Comparison of ENCODE assay signal across 28 mouse cellular contexts in genomic region chr8:83426949-83427348, GRCm38 (mm10). TPM values are rescaled to one million over a fixed set of nuclear protein-coding genes. Genes with fewer than 3 reads are reported as not detected.
A peak's percentile ranks its signal among the peaks of the same experiment; 100 is the strongest.
DNase-seq lines count a peak whose midpoint lies in the region; ATAC-seq and TF ChIP-seq lines count a peak whose summit lies in the region.
"Had no signal": no experiment of that assay in that cellular context is flagged by ENCODE, and none has a peak within 500 bp of the region (broad histone marks: within the 10 kb centered on the region; RNA-seq: fewer than 3 reads in every experiment).

No protein-coding gene starts in this region.

- no peak overlapping the region for H3K27ac ChIP-seq in heart, postnatal 0 days (ENCODE audit: low read depth)
- H3K27ac ChIP-seq in liver, embryonic 14.5 days: peak overlapping the region; percentile 63
- H3K27ac ChIP-seq: embryonic facial prominence, embryonic 10.5 days; heart, adult 2 months; heart, embryonic 13.5 days; hindbrain, embryonic 13.5 days; kidney, postnatal 0 days; limb, embryonic 13.5 days; macrophage; midbrain, embryonic 10.5 days; neural tube, embryonic 13.5 days; stomach, embryonic 15.5 days had no signal

- no peak for TF ChIP-seq CTCF in heart, postnatal 0 days (IDR thresholded peaks at IDR 0.05; ENCODE audit: low read depth)
- TF ChIP-seq CTCF in liver, embryonic 14.5 days (IDR thresholded peaks at IDR 0.05; ENCODE audit: low read depth): no peak

- no peak for DNase-seq in heart, postnatal 0 days (ENCODE audit: low spot score)
- DNase-seq in heart, postnatal 10 days: no peak
- DNase-seq in ES-CJ7 (ENCODE audit: low read depth, low spot score): peak; percentile 42
- DNase-seq in liver, embryonic 14.5 days (ENCODE audit: low read depth in 3 of 3, low spot score in 3 of 3): no peak
- peak; percentile 9 for DNase-seq in lung, postnatal 25 days (ENCODE audit: low spot score)
- DNase-seq in spleen, adult 12 weeks (ENCODE audit: low spot score): no peak
- DNase-seq in cerebellum, adult 8-10 months: no peak
- DNase-seq: adrenal gland, adult 2 months; cerebellum, adult 11 months; cerebellum, postnatal 10 days; forebrain, postnatal 0 days; gastrocnemius, postnatal 14 days; heart, adult 2 months; heart, postnatal 36 days; layer of hippocampus, postnatal 36 days; thymus, adult 2 months; thymus, postnatal 4 days had no signal

- 23% methylated on average over 7 of the region's 7 CpGs for WGBS in heart, postnatal 0 days
- 20% methylated on average over 7 of the region's 7 CpGs for WGBS in liver, embryonic 14.5 days (ENCODE audit: insufficient replicate concordance)

- no peak overlapping the region for H3K4me3 ChIP-seq in heart, postnatal 0 days (ENCODE audit: low read depth, low read length)
- H3K4me3 ChIP-seq in liver, embryonic 14.5 days (ENCODE audit: insufficient read depth in 1 of 2, low read depth in 2 of 2, low read length in 2 of 2): no peak overlapping the region
- H3K4me3 ChIP-seq: embryonic facial prominence, embryonic 10.5 days; heart, adult 2 months; heart, embryonic 13.5 days; hindbrain, embryonic 13.5 days; limb, embryonic 13.5 days; midbrain, embryonic 10.5 days; myocyte; neural tube, embryonic 13.5 days; stomach, embryonic 15.5 days had no signal

- 0 out of 2 replicates have a peak, but pooled peaks have one; percentile 17 for ATAC-seq in heart, postnatal 0 days (ENCODE audit: insufficient read depth, low read depth)
- no peak for ATAC-seq in liver, embryonic 14.5 days (ENCODE audit: insufficient read depth)
- ATAC-seq: forebrain, postnatal 0 days; midbrain, embryonic 16.5 days had no signal

- H3K36me3 ChIP-seq in heart, postnatal 0 days (replicated peaks; ENCODE audit: control insufficient read depth, insufficient read depth, low read length): no peaks in the 10 kb centered on the region
- no peaks in the 10 kb centered on the region for H3K36me3 ChIP-seq in liver, embryonic 14.5 days (replicated peaks; ENCODE audit: control insufficient read depth, insufficient read depth, low read depth)
- H3K36me3 ChIP-seq: embryonic facial prominence, embryonic 10.5 days; heart, embryonic 13.5 days; hindbrain, embryonic 13.5 days; limb, embryonic 13.5 days; midbrain, embryonic 10.5 days; neural tube, embryonic 13.5 days; stomach, embryonic 15.5 days had no signal

- peaks cover 36% of the 10 kb centered on the region for H3K27me3 ChIP-seq in heart, postnatal 0 days (ENCODE audit: control insufficient read depth, insufficient read depth, low read length)
- no peaks in the 10 kb centered on the region for H3K27me3 ChIP-seq in liver, embryonic 14.5 days (ENCODE audit: control insufficient read depth, insufficient read depth, low read length)
- H3K27me3 ChIP-seq: hindbrain, embryonic 13.5 days; limb, embryonic 13.5 days; neural tube, embryonic 13.5 days; stomach, embryonic 15.5 days had no signal

- H3K4me2 ChIP-seq in heart, postnatal 0 days (ENCODE audit: low read depth, low read length): no peak overlapping the region
- peak overlapping the region; percentile 17; the same call in 1 of the 2 replicates for H3K4me2 ChIP-seq in liver, embryonic 14.5 days (ENCODE audit: low read depth)
- H3K4me2 ChIP-seq: hindbrain, embryonic 13.5 days; limb, embryonic 13.5 days; neural tube, embryonic 13.5 days; stomach, embryonic 15.5 days had no signal

- no peaks in the 10 kb centered on the region for H3K9me3 ChIP-seq in heart, postnatal 0 days (replicated peaks; ENCODE audit: control insufficient read depth, low read length)
- H3K9me3 ChIP-seq in liver, embryonic 14.5 days (ENCODE audit: control insufficient read depth, low read length): no peaks in the 10 kb centered on the region
- H3K9me3 ChIP-seq: embryonic facial prominence, embryonic 10.5 days; heart, embryonic 13.5 days; hindbrain, embryonic 13.5 days; limb, embryonic 13.5 days; midbrain, embryonic 10.5 days; neural tube, embryonic 13.5 days; stomach, embryonic 15.5 days had no signal

- H3K4me1 ChIP-seq in heart, postnatal 0 days (ENCODE audit: control insufficient read depth, insufficient read depth): no peaks in the 10 kb centered on the region
- H3K4me1 ChIP-seq in liver, embryonic 14.5 days (replicated peaks; ENCODE audit: control insufficient read depth in 2 of 2, insufficient read depth in 2 of 2, low read length in 1 of 2): peaks cover 54 to 60% of the 10 kb centered on the region in 2 experiments
- H3K4me1 ChIP-seq: hindbrain, embryonic 13.5 days; limb, embryonic 13.5 days; stomach, embryonic 15.5 days had no signal

- intact Hi-C loops in heart, postnatal 10 days (cut with DNase I): no loop called here

- TF ChIP-seq EP300 in heart, postnatal 0 days (IDR thresholded peaks at IDR 0.05; ENCODE audit: low read depth): no peak
- no peak for TF ChIP-seq EP300 in liver, embryonic 14.5 days (IDR thresholded peaks at IDR 0.05; ENCODE audit: low read depth)

- H3K9ac ChIP-seq in heart, postnatal 0 days (replicated peaks; ENCODE audit: low read depth, low read length): no peak overlapping the region
- peak overlapping the region; percentile 11; the same call in 1 of the 2 replicates for H3K9ac ChIP-seq in liver, embryonic 14.5 days (replicated peaks)
- H3K9ac ChIP-seq: forebrain, postnatal 0 days; heart, embryonic 13.5 days; hindbrain, embryonic 13.5 days; limb, embryonic 13.5 days; neural tube, embryonic 13.5 days; stomach, embryonic 15.5 days had no signal

RNA-seq across cellular contexts. Expression of gene Scoc, which starts 31.2 kb away (rescaled TPM):
- 18.3 and 39.8 TPM in 2 replicates for total RNA-seq in heart, postnatal 0 days (2014; rRNA removed; ENCODE audit: low replicate concordance)
- 65.8 and 78.6 TPM in 2 replicates for polyA plus RNA-seq in heart, postnatal 0 days (2015; fragmentation: Nextera tagmentation; extraction: Ambion mirVana)
- total RNA-seq in heart, postnatal 10 days (2021): 10 to 100 TPM; 39.3 to 48.2 TPM
- polyA plus RNA-seq in liver, embryonic 14.5 days (2012; rRNA removed): 23.6 and 40.3 TPM in 2 replicates
- polyA plus RNA-seq in liver, embryonic 14.5 days (2014; fragmentation: Nextera tagmentation; extraction: Ambion mirVana): 65.5 and 72.5 TPM in 2 replicates

RNA-seq across cellular contexts. Expression of gene Clgn, which starts 37.3 kb away (rescaled TPM):
- not detected in 2 replicates for total RNA-seq in heart, postnatal 0 days (2014; rRNA removed; ENCODE audit: low replicate concordance)
- polyA plus RNA-seq in heart, postnatal 0 days (2015; fragmentation: Nextera tagmentation; extraction: Ambion mirVana): not detected in 2 replicates
- total RNA-seq in heart, postnatal 10 days (2021): not detected
- polyA plus RNA-seq in liver, embryonic 14.5 days (2012; rRNA removed): 0.12 and 0.26 TPM in 2 replicates
- polyA plus RNA-seq in liver, embryonic 14.5 days (2014; fragmentation: Nextera tagmentation; extraction: Ambion mirVana): 0.39 and 0.54 TPM in 2 replicates
- total RNA-seq: gastrocnemius, postnatal 14 days; heart, adult 2 months; heart, postnatal 36 days had no signal
- polyA plus RNA-seq: adrenal gland, adult 2 months; macrophage; myocyte had no signal

Comparison
In these comparisons a context has a peak if more than half of its experiments do, and no peak if none do; other contexts are left out.
1. DNase-seq: peak in ES-CJ7 (single experiment) and lung, postnatal 25 days (single experiment); none in heart, postnatal 0 days (single experiment), heart, postnatal 10 days (0 of 2), liver, embryonic 14.5 days (0 of 3), spleen, adult 12 weeks (single experiment) and cerebellum, adult 8-10 months (single experiment).